Mouse (Mus musculus): Measurements from ENCODE around the gene Hsd17b6.
"Not testable (repeated sequence)": the region's sequence is repeated elsewhere in the genome, so short reads cannot be mapped to it uniquely, and the experiment has no call there.

Hsd17b6 gene

DNA sequence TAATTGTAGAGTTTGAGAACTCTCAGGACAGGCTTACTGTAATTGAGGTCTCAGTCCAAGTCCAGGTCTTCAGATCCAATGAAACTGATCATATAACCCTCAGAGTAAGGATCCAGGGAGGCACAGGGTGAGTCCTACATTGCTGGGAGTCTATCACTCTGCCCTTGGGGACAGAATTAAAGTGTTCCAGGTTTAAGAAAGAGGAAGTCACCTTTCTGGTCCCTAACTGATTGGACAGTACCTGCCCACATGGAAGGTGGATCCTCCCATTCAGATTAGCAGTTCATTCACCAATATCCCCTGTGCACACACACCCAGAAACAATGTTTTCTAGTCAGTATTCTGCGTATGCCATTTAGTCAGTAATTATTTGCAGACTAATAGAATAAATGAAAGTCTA lies at the start of gene Hsd17b6:
Gene Hsd17b6 (minus strand): TSS at position 166 of the 400 bp plus-strand sequence.
- DNase-seq (ENCODE audit: low spot score in 2 of 2): no peak

DNA sequence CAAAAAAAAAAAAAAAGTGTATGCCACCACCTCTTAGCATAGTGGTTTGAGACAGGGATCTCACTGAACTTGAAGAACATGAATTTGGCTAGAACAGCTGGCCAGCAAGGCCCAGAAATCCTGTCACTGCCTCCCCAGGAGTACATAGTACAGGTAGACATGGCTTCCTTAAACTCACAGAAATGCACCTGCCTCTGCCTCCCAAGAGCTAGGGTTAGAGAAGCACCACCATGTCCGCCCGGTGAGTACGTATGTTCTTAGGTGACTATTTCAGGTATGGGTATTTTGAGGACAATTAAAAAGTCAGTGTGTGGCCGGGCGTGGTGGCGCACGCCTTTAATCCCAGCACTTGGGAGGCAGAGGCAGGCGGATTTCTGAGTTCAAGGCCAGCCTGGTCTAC lies 45.6 kb upstream of the Hsd17b6 start:
- no peak for DNase-seq (ENCODE audit: low spot score in 2 of 2)

GRCm38 (mm10) chr10:128052136-128052535 lies 44.7 kb upstream of the Hsd17b6 start:
- not testable (repeated sequence) for DNase-seq (ENCODE audit: low spot score in 2 of 2)

DNA sequence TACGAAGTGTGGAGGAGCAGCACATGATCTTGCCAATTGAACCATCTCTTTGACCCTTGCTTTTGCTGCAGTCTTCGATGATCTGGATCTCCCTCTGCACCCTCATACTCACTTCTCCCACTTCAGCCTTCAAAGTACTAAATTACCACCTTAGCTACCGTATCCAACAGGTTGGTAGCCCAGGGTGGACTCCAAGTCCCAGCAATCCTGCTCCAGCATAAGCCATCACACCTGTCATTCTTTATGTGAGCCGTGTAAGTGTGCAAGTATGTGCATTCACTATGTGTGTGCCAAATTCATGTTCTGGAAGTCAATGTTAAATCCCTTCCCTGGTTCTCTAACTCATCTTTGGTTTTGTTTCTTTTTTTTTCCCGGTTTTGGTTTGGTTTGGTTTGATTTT lies 44.2 kb upstream of the Hsd17b6 start:
- no peak for DNase-seq (ENCODE audit: low spot score in 2 of 2)

GRCm38 (mm10) chr10:128050355-128050754 lies 42.9 kb upstream of the Hsd17b6 start:
- no peak for DNase-seq (ENCODE audit: low spot score in 2 of 2)

GRCm38 (mm10) chr10:128049741-128050140 lies 42.3 kb upstream of the Hsd17b6 start:
- no peak for DNase-seq (ENCODE audit: low spot score in 2 of 2)

- no peak for DNase-seq (ENCODE audit: low spot score in 2 of 2)
These were observed 40.7 kb upstream of the Hsd17b6 start for GRCm38 (mm10) chr10:128048157-128048556.

- no peak for DNase-seq (ENCODE audit: low spot score in 2 of 2)
These were observed 35.8 kb upstream of the Hsd17b6 start for GRCm38 (mm10) chr10:128043041-128043835.

DNA sequence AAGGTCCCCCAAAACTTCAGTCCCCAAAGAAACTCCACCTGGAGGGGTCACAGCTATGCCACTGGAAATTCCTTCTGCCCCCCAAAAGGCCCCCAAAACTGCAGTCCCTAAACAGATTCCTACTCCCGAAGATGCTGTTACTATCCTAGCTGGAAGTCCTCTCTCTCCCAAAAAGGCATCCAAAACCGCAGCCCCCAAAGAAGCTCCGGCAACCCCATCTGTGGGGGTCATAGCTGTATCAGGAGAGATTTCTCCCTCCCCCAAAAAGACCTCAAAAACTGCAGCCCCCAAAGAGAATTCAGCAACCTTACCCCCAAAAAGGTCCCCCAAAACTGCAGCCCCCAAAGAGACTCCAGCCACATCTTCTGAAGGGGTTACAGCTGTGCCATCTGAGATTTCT lies 35.1 kb upstream of the Hsd17b6 start:
- DNase-seq (ENCODE audit: low spot score in 2 of 2): no peak

DNA sequence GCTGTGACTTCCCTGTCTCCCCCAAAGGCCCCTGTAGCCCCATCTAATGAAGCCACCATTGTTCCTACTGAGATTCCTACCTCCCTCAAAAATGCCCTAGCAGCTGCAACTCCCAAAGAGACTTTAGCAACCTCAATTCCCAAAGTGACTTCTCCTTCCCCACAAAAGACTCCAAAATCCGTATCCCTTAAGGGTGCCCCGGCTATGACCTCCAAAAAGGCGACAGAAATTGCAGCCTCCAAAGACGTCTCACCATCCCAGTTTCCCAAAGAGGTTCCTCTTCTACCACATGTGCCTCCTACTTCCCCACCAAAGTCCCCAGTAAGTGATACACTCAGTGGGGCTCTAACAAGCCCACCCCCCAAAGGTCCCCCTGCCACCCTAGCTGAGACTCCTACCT lies 34.2 kb upstream of the Hsd17b6 start:
- no peak for DNase-seq (ENCODE audit: low spot score in 2 of 2)

DNA sequence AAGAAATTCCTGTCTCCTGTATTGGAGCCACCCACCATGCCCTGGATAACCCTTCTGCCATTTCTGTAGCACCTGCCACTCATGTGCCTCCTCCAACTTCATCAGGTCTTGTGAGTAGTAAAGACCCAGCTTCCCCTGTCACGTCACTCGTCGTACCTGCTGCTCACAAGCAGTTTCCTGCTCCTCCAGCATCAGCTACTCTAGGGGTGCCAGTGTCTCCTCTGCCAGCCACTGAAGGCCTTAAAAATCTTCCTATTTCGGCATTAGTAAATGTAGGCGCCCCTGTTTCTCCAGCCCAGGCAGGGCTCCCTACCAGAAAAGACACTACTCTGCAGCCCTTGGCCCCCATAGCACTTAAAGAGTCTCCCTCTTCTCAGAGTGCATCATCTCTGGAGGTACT lies 32.9 kb upstream of the Hsd17b6 start:
- DNase-seq (ENCODE audit: low spot score in 2 of 2): no peak

DNA sequence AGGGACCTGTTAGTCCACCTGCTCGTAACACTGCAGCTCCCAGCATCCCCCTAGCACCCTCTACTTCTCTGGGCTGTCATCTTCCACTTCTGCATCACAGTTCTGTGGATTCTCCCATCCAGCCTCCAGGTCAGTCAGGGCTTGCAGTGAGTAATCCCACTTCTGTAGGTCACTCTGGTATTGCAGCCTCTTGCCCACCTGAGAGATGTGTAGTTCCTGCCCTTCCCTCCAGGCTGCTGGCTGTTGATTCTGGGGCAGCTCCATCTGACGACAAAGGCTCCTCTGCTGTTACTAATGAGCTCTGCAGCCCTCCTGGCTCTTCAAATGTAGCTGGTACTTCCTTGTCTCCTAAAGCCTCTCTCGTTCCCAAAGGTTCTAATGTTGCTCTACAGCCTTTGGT lies 32.4 kb upstream of the Hsd17b6 start:
- no peak for DNase-seq (ENCODE audit: low spot score in 2 of 2)

GRCm38 (mm10) chr10:128039167-128039566 lies 31.8 kb upstream of the Hsd17b6 start:
- DNase-seq (ENCODE audit: low spot score in 2 of 2): no peak

DNA sequence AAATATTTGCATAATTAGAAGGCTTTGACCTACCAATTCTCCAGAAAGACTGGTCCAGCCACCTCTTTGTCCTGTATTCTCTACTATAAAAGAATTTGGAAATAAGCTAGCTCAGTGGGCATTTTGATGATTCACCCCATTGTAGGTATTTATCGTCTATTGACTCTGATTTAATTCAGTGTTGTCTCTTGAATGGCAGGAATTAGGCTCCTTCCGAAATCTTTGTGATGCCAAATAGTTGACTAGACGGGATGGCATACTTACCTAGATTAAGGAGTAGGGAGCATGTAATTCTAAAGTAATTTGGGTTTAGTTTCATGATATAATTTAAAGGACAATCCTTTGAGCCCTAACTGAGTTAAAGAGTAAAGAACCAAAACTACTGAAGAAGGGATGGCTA lies 30.5 kb upstream of the Hsd17b6 start:
- DNase-seq (ENCODE audit: low spot score in 2 of 2): no peak

DNA sequence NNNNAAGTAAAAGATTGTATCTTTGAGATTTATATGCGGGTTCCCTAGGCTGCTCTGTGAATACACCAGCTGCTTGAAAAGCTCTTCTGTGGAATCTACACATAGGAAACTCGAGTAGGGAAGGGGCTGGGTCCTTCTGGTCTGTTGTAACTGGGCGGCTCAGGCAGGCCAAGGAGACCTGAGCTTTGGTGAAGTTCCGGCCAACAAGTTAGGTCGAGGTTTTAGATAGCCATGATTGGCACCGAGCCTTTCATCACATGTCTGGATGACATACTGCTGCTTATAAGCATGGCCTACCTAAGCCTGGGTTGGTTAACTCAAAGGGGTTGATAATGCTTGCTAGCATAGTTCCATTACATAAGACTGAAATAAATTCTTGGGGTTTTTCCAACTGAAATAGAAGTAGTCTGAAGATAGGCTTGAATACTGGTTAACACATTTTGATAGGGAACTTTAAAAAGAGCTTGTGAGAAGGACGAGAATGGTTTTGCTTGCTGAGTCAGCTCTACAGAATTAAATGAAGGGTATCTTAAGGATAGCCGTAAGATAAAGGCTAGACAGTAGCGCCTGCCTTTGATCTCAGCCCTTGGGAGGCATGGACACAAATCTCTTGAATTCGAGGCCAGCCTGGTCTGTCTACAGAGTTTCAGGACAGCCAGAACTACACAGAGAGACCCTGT lies 29.5 kb upstream of the Hsd17b6 start:
- peak in 1 of 2 experiments; percentile 13 for DNase-seq (ENCODE audit: low spot score in 2 of 2)

GRCm38 (mm10) chr10:128030860-128031259 lies 23.4 kb upstream of the Hsd17b6 start:
- DNase-seq (ENCODE audit: low spot score in 2 of 2): no peak

GRCm38 (mm10) chr10:128029931-128030330 lies 22.5 kb upstream of the Hsd17b6 start:
- no peak for DNase-seq (ENCODE audit: low spot score in 2 of 2)

DNA sequence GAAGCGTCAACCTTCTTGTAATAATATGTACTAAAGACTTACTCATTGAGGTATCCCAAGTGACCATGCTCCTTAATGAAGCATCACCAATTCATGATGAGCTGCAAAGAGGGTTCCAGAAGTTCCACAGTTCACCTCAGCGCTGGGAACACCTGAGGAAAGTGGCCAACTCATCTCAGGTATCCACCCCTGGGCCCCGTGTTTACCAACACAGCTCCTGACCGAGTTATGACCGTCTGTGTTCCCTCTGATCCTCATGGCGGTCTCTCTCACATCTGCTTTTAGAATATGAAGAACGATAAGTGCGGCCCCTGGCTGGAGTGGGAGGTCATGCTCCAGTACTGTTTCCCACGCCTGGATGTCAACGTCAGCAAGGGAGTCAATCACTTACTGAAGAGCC lies 16.1 kb upstream of the Hsd17b6 start:
- no peak for DNase-seq (ENCODE audit: low spot score in 2 of 2)

DNA sequence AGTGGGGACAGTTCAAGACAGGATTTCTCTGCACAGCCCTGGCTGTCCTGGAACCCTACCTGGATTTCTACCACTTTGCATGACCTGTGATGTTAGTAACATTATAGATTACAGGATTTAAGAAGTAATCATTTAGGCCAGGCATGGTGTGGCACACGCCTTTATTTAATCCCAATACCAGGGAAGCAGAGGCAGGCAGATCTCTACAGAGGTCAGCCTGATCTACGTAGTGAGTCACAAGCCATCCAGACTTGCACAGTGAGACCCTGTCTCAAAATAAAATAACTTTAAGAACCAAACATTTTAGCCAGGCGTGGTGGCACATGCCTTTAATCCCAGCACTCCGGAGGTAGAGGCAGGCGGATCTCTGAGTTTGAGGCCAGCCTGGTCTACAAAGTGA lies 14.8 kb upstream of the Hsd17b6 start:
- no peak for DNase-seq (ENCODE audit: low spot score in 2 of 2)

DNA sequence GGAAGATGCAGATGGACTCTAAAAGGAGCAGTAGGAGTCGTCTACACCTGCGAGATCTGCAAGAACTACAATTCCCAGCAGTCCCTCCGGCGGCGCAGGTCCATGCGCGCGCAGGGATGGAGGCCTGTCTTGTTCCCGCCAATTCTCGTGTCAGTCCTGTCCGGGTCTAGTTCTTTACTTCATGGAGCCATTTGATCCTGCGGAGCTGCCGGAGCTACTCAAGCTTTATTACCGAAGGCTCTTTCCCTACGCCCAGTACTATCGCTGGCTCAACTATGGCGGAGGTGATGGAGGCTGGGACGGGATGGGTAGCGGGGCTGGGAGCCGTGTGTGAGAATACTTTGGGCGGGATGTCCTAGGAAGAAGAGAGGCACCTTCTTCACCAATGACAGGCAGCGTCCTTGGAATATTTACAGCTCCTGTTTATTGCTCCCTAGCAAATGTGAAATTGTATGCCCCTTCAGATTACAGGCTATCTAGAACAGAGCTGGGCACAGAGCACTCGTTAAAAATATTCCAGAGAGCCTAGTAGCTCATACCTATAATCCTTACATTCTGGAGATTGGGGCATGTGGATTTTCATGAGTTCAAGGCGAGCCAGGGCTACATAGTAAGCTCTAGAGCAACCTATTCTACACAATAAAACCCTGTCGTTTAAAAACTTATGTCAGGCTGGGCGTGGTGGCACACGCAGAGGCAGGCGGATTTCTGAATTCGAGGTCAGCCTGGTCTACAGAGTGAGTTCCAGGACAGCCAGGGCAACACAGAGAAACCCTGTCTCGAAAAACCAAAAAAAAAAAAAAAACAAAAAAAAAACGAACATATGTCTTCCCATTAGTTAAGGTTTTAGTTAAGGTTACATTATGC lies 7.9 kb upstream of the Hsd17b6 start, which contains the start of gene Prim1:
Gene Prim1 (plus strand): TSS at position 101 of the 867 bp plus-strand sequence.
- DNase-seq (ENCODE audit: low spot score in 2 of 2): peak; percentile 66 to 79

GRCm38 (mm10) chr10:128009735-128010134 lies 2.3 kb upstream of the Hsd17b6 start:
- no peak for DNase-seq (ENCODE audit: low spot score in 2 of 2)

- peak; percentile 40 to 57 for DNase-seq (ENCODE audit: low spot score in 2 of 2)
These were observed 937 bp upstream of the Hsd17b6 start for GRCm38 (mm10) chr10:128008207-128008889.
